Mouse (Mus musculus) B cell, adult 2 months (primary cell): Measurements from ENCODE around the gene Slc4a2.
A peak's percentile ranks its signal among the peaks of the same experiment; 100 is the strongest.

Source experiments
- DNase-seq, 2 experiments: peaks; one replicate each; pipeline ENCODE4 v3.0.0; 2022

Slc4a2 gene

GRCm38 (mm10) chr5:24423129-24424003 is at the start of gene Slc4a2, which contains the start of gene Cdk5:
Gene Slc4a2 (plus strand): TSS chr5:24423837.
Gene Cdk5 (minus strand): TSS chr5:24423530.
- peak; percentile 96 to 98 for DNase-seq

- DNase-seq: no peak
These were observed 49.4 kb upstream of the Slc4a2 start for GRCm38 (mm10) chr5:24374216-24374615.

- DNase-seq: no peak
These were observed 48.8 kb upstream of the Slc4a2 start for GRCm38 (mm10) chr5:24374666-24375328.

- DNase-seq: no peak
These were observed 44.9 kb upstream of the Slc4a2 start for GRCm38 (mm10) chr5:24378700-24379099.

DNA sequence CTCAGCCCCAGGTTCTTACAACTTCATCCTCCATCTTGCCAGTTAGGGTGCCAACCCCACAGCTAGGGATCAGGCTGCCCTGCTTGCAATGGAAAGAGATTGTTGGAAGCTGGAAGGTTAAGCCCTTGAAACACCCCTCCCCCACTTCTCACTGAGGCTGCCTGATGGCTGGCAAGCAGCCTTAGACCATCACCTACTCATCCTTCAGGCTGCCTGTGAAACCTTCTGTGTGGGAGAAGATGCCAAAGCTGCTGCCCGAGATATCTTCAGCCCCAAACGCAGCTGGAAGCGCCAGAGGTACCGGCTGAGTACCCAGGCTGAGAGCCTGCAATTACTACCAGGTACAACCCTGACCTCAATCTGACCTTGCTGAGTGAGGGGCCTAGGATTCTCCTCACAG is 44.1 kb upstream of the Slc4a2 start:
- no peak for DNase-seq

DNA sequence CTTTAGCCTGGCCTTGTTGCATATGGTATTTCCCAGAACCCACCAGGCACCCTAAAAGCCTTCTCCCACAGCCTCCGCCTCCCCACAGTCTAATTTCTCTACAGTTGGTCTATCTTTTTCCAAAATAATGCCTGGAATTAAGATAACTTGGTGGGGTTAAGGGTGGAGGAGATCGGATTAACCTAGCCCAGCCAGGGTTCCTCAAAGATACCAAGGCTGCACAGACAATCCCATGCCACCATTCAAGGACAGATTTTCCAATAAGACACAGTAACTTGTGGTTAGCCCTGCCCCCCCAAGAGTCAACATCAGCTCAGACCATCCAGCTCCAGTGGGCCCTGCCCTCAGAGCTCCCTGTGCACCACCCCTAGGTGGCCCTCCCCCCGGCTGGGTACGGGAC is 43.1 kb upstream of the Slc4a2 start:
- DNase-seq: no peak

DNA sequence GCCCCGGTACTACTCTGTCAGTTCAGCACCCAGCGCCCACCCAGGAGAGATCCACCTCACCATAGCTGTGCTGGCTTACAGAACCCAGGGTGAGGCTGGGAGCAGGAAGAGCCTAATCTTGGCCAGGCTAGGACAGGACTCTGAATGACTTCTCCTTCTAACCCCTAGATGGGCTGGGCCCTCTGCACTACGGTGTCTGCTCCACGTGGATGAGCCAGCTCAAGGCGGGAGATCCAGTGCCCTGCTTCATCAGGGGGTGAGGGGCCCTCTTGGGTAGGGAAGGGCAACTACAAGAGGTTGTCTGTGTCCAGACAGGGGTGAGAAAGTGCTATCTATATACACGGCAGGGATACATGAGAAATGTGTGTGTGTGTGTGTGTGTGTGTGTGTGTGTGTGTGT is 42.2 kb upstream of the Slc4a2 start:
- no peak for DNase-seq

DNA sequence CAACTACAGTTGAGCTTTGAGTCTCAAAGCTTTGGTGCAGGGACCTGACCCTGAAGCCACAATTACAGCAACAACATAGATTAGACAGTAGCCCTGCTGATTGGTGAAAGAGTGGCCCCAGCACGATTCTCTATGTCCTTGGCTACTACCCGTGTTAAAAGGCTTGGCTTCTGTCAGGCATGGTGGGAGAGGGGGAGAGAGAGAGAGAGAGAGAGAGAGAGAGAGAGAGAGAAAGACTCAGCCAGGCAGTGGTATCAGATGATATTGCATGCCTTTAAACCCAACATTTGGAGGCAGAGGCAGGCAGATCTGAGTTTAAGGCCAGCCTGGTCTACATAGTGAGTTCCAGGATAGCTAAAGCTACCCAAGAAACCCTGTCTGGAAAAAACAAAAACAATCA is 41.6 kb upstream of the Slc4a2 start:
- no peak for DNase-seq

DNA sequence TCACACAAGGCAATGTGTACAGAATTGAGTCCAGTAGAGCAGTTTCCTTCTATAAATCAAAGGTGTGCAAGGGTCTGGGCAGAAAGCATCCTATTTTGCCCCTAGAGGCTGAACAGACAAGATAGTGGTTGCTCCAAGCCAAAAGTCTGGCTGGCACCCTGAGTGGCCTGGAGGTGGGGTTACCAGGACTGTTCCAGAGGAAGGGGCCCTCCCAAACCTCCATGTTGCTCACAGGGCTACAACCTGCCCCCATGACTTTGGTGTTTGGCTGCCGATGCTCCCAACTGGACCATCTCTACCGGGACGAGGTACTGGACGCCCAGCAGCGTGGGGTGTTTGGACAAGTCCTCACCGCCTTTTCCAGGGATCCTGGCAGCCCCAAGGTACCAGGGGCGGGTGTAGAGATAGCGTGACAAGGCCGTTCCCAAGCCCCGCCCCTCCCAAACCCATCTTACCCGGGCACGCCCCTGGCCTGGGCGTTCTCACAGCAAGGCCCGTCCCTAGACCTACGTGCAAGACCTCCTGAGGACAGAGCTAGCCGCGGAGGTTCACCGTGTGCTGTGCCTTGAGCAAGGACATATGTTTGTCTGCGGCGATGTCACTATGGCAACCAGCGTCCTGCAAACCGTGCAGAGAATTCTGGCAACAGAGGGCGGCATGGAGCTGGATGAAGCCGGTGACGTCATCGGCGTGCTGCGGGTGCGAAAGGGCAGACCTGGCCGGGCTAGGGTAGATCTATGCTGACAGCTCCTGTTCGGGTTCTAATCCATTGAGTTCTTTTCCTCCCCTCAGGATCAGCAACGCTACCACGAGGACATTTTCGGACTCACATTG is 40.4 kb upstream of the Slc4a2 start:
- peak; percentile 93 to 94 for DNase-seq

GRCm38 (mm10) chr5:24384407-24384806 is 39.2 kb upstream of the Slc4a2 start:
- DNase-seq: peak; percentile 24 to 38

- no peak for DNase-seq
These were observed 38.3 kb upstream of the Slc4a2 start for GRCm38 (mm10) chr5:24385374-24385773.

DNA sequence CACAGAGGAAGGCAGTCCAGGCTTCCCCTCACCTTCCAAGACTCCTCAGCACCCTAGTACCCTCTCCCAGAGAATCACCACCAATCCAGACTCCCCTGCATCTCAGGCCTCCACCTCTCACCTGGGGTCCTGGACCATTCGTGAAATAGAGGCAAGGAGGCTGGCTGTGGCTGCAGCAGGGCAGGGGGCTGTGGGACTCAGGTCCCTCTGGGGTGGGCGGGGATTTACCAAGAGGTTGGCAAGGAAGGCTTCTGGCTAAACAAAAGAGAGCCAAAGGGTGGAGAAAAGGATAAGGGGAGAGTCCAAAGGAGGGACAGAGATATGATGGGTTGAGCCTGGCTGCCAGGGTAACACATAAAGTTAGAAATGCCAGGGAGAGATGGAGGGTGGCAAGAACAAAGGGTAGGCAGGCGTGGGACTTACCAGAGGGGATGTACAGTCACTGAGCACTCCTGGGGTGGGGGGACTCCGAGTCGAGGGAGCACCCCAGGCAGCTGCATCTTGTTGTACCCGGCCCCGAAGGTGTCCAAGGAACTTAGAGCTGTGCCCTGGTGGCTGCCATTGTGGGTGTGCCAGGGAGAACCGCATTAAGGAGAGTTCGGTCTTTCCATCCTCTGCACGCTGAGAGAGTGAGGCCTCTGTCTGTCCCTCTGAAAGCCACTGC is 37.6 kb upstream of the Slc4a2 start:
- DNase-seq: no peak

DNA sequence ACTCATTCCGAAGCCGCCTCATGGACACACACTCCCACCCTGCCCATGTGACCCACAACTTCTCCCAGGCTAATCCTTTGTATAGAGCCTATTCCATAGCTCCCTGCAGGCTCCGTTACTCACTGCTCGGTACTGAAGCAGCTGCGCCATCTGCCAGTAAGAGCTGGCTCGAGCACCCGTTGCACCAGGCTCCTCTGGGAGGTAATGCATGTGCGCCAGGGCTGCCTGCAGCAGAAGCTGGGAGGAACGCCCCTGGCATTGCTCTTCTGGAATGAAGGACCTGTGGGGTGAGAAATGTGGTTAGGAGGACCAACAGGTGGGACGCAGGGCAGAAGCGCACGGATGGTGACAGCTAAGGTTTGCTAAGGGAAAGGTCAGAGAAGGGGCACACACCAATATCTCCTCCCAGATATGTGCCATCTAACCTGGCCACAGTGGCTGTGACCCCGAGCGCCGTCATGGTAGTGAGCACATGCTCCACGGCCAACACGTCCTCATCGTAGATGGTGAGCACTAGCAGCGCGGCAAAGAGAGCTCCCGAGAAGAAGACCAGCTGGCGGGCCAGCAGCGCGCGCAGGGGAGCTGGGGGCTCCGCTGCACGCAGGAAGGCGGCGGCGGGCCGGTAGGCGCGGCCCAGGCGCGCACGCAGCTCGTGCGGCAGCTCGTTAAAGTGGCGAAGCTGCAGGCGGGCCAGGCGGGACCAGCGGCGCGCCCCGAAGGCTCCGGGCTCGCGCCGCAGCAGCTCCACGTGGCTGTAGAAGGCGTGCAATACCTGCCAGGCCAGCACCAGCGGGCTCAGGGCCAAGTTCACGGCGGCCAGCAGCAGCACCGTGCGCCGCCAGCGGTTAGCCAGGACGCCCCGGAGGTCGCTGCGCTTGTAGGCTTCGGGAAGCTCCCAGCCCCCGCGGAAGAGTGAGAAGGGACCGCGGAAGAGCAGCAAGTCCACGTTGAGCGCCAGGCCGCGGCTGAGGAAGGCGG is 36.1 kb upstream of the Slc4a2 start:
- DNase-seq: peak in 1 of 2 experiments; percentile 33

- no peak for DNase-seq
These were observed 35.3 kb upstream of the Slc4a2 start for GRCm38 (mm10) chr5:24388246-24388915.

DNA sequence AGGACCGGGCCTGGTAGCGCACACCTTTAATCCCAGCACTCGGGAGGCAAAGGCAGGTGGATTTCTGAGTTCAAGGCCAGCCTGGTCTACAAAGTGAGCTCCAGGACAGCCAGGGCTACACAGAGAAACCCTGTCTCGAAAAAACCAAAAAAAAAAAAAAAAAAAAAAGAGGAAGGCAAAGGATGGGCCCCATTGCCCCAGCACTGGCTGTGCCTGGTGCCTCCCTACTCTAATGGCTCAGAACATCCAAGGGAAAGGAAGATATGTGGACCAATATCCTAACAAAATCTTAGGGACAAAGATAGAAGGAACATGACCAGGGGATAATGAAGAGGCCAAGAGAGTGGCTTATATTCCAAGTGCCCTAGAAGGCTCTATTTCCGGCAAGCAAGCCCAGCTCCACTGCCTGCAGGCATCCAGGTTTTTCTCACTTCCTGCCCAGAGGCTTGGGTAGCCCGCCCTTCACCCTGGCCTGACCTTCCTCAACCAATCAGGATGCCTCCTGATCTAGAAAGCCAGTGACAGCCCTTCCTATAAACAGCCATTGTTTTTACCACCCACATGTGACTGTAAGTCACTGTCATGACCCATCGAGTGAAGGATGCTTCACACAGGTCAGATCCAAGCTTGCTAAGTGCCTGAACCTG is 34.5 kb upstream of the Slc4a2 start:
- DNase-seq: no peak

DNA sequence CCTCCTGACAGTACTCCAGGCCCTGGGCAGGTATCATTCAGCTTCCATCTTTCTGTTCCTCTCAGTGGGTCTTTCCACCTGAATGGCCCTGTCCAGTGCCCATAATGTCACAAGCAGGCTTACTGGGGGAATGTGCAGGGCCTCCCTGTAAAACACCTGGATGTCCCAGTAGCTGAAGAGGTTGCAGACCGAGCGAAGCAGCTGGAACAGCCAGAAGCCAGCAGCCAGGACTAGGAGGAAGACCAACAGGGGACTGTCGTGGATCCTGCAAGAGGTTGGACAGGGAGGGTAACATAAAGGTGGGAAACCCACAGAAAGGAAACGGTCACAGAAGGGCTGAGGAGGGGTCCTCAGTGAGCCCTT is 34.0 kb upstream of the Slc4a2 start:
- DNase-seq: no peak

GRCm38 (mm10) chr5:24391864-24392263 is 31.8 kb upstream of the Slc4a2 start, which contains the start of gene Atg9b:
Gene Atg9b (minus strand): TSS chr5:24392143.
- no peak for DNase-seq

- DNase-seq: no peak
These were observed 30.9 kb upstream of the Slc4a2 start for GRCm38 (mm10) chr5:24392724-24393123.

DNA sequence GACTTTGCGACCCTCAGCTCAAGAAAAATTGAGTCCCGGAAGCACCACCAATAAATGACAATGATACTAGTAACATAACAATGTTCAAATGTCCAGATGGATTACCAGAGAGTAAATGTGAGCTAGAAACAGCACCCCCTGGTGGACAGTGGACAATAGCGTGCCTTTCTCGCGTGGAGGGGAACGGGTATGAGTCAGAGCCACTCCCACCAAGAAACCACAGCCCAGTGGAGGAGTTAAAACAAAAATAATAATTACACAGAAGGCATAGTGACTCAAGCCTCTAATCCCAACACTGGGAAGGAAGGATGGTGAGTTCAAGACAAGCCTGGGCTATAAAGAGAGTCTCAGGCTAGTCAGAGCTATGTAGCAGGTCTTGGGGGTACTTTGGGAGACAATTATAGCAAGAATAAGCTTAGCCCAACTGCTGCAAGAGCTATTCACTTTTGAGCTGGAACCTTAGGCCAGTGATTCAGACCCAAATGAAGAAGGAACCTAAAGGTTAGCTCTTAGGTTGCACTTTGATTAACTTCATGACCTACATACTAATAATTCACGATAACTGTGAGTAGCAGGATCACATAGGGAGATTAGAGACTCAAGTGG is 30.1 kb upstream of the Slc4a2 start, which contains the start of gene Abcb8:
Gene Abcb8, plus strand, starts transcription at position 272 of the 606 bp plus-strand sequence.
- peak; percentile 95 to 96 for DNase-seq
